Mouse (Mus musculus): ENCODE data around the gene Slc12a9. TPM values are rescaled to one million over a fixed set of nuclear protein-coding genes. Genes with fewer than 3 reads are reported as not detected.

Gene Slc12a9
- polyA plus RNA-seq, 1 experiment = 7.3 TPM

DNA sequence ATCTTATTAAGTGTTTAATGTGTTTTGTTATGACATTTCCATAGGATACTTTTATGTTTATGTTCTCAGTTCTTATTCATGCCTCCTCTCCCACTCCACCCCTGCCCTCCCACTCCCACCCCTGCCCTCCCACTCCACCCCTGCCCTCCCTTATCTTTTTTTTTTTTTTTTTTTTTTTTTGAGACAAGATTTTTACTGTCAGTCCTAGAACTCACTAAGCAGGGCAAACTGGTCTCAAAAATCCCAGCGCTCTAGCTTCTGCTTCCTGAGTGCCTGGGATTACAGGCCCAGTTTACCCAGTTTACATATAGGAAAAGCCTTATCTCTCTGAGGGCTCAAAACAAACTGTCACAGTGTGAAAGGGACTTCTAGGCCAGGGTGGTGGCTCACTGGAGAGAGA is 13.0 kb upstream of the Slc12a9 start:
- Histone ChIP-seq H3K79me2 (ENCODE audit: control insufficient read depth, insufficient read depth) (peaks cover 12% of the 10 kb centered on the region), H3K27me3 (ENCODE audit: control insufficient read depth, insufficient read depth, insufficient read length) (no peaks in the 10 kb centered on the region), H3K79me3 (ENCODE audit: low read depth) (peaks cover 8% of the 10 kb centered on the region), H3K4me3 (ENCODE audit: insufficient read depth, poor library complexity, severe bottlenecking) (no peak overlapping the region), H3K36me3 (ENCODE audit: control insufficient read depth, insufficient read depth) (no peaks in the 10 kb centered on the region), H3ac (ENCODE audit: control insufficient read depth, insufficient read length, low read depth) (no peak overlapping the region)
- TF ChIP-seq CTCF (IDR thresholded peaks at IDR 0.05; ENCODE audit: control insufficient read depth, insufficient read depth, insufficient read length) (no peak), CEBPB (IDR thresholded peaks at IDR 0.05; ENCODE audit: low read depth) (no peak), FOSL1 (IDR thresholded peaks at IDR 0.05; ENCODE audit: insufficient read depth, low read length, poor library complexity, severe bottlenecking) (no peak)

- Histone ChIP-seq H3K27me3 (ENCODE audit: control insufficient read depth, insufficient read depth, insufficient read length) (no peaks in the 10 kb centered on the region), H3K4me3 (ENCODE audit: insufficient read depth, poor library complexity, severe bottlenecking) (no peak overlapping the region), H3K79me2 (ENCODE audit: control insufficient read depth, insufficient read depth) (peaks cover 7% of the 10 kb centered on the region), H3K79me3 (ENCODE audit: low read depth) (peaks cover 5% of the 10 kb centered on the region), H3K36me3 (ENCODE audit: control insufficient read depth, insufficient read depth) (no peaks in the 10 kb centered on the region), H3ac (ENCODE audit: control insufficient read depth, insufficient read length, low read depth) (no peak overlapping the region)
- TF ChIP-seq MAX (IDR thresholded peaks at IDR 0.05) (no peak), CEBPB (IDR thresholded peaks at IDR 0.05; ENCODE audit: low read depth) (no peak), MYOD1 (IDR thresholded peaks at IDR 0.05; ENCODE audit: control insufficient read depth, insufficient read length, low read depth) (no peak), FOSL1 (IDR thresholded peaks at IDR 0.05; ENCODE audit: insufficient read depth, low read length, poor library complexity, severe bottlenecking) (no peak), CTCF (IDR thresholded peaks at IDR 0.05; ENCODE audit: control insufficient read depth, insufficient read depth, insufficient read length) (no peak), USF1 (IDR thresholded peaks at IDR 0.05; ENCODE audit: low read depth) (no peak), MYOG (IDR thresholded peaks at IDR 0.05; ENCODE audit: control insufficient read depth, extremely low read depth, insufficient read length) (no peak)
Measured at GRCm38 (mm10) chr5:137345821-137346220, 12.4 kb upstream of the Slc12a9 start.

DNA sequence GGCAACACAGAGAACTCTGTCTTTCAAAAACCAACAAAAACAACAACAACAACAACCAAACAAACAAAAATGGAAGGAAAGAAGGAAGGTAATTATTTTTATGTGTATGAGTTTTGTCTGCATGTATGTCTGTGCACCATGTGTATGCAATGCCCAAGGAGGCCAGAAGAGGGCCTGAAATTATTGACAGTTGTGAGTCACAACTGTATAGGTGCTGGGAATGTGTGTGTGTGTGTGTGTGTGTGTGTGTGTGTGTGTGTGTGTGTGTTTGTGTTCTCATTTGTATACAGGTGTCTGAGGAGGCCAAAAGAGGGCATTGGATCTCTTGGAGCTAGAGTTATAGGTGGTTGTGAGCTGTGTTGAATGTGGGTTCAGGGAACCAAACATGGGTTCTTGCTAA is 10.5 kb upstream of the Slc12a9 start:
- TF ChIP-seq USF1 (IDR thresholded peaks at IDR 0.05; ENCODE audit: low read depth) (no peak), FOSL1 (IDR thresholded peaks at IDR 0.05; ENCODE audit: insufficient read depth, low read length, poor library complexity, severe bottlenecking) (no peak), MAX (IDR thresholded peaks at IDR 0.05) (no peak), CEBPB (IDR thresholded peaks at IDR 0.05; ENCODE audit: low read depth) (no peak), MYOD1 (IDR thresholded peaks at IDR 0.05; ENCODE audit: control insufficient read depth, insufficient read length, low read depth) (no peak), CTCF (IDR thresholded peaks at IDR 0.05; ENCODE audit: control insufficient read depth, insufficient read depth, insufficient read length) (no peak), MYOG (IDR thresholded peaks at IDR 0.05; ENCODE audit: control insufficient read depth, extremely low read depth, insufficient read length) (no peak)
- no peaks in the 10 kb centered on the region for H3K36me3 ChIP-seq (ENCODE audit: control insufficient read depth, insufficient read depth)

GRCm38 (mm10) chr5:137343412-137343811 is 10.0 kb upstream of the Slc12a9 start:
- Histone ChIP-seq H3ac (ENCODE audit: control insufficient read depth, insufficient read length, low read depth) (no peak overlapping the region), H3K36me3 (ENCODE audit: control insufficient read depth, insufficient read depth) (no peaks in the 10 kb centered on the region), H3K79me3 (ENCODE audit: low read depth) (no peaks in the 10 kb centered on the region), H3K79me2 (ENCODE audit: control insufficient read depth, insufficient read depth) (no peaks in the 10 kb centered on the region), H3K4me3 (ENCODE audit: insufficient read depth, poor library complexity, severe bottlenecking) (no peak overlapping the region), H3K27me3 (ENCODE audit: control insufficient read depth, insufficient read depth, insufficient read length) (no peaks in the 10 kb centered on the region)
- no peak for TF ChIP-seq FOSL1 (IDR thresholded peaks at IDR 0.05; ENCODE audit: insufficient read depth, low read length, poor library complexity, severe bottlenecking)

More for the DNA sequence above, 10.5 kb upstream of the Slc12a9 start:
- no peaks in the 10 kb centered on the region for H3K27me3 ChIP-seq (ENCODE audit: control insufficient read depth, insufficient read depth, insufficient read length)
- H3K4me3 ChIP-seq (ENCODE audit: insufficient read depth, poor library complexity, severe bottlenecking) = no peak overlapping the region
- no peak overlapping the region for H3ac ChIP-seq (ENCODE audit: control insufficient read depth, insufficient read length, low read depth)
- H3K79me2 ChIP-seq (ENCODE audit: control insufficient read depth, insufficient read depth) = no peaks in the 10 kb centered on the region
- H3K79me3 ChIP-seq (ENCODE audit: low read depth) = no peaks in the 10 kb centered on the region

DNA sequence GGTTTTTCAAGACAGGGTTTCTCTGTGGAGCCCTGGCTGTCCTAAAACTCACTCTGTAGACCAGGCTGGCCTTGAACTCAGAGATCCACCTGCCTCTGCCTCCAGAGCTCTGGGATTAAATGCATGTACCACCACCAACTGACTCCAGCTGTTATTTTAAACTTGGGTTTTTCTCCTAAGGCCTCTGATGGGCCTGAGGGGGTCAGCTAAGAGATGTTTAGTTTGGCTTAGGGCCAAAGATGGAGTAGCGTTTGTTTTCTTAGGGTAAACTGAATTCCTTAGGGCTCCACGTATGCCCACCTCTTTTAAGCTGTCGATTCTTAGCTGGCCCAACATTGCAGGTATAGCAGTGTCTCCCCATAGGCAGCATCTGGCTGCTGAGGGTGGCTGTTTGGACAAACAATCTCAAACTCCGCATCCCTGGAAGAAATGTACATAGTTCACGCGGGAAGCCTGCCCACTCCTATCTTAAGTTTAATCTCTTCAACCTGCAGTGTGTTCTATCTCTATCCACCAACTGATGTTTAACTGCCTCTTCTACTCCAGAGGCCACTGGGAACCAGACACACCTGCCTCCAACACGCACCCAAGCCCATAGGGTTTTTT is 9.1 kb upstream of the Slc12a9 start:
- Histone ChIP-seq H3ac (ENCODE audit: control insufficient read depth, insufficient read length, low read depth) (no peak overlapping the region), H3K79me3 (ENCODE audit: low read depth) (no peaks in the 10 kb centered on the region), H3K79me2 (ENCODE audit: control insufficient read depth, insufficient read depth) (no peaks in the 10 kb centered on the region), H3K36me3 (ENCODE audit: control insufficient read depth, insufficient read depth) (no peaks in the 10 kb centered on the region), H3K27me3 (ENCODE audit: control insufficient read depth, insufficient read depth, insufficient read length) (no peaks in the 10 kb centered on the region), H3K4me3 (ENCODE audit: insufficient read depth, poor library complexity, severe bottlenecking) (no peak overlapping the region)
- no peak for TF ChIP-seq MAX (IDR thresholded peaks at IDR 0.05)
- TF ChIP-seq MYOD1 (IDR thresholded peaks at IDR 0.05; ENCODE audit: control insufficient read depth, insufficient read length, low read depth) = no peak
- TF ChIP-seq FOSL1 (IDR thresholded peaks at IDR 0.05; ENCODE audit: insufficient read depth, low read length, poor library complexity, severe bottlenecking) = no peak
- no peak for TF ChIP-seq USF1 (IDR thresholded peaks at IDR 0.05; ENCODE audit: low read depth)
- TF ChIP-seq MYOG (IDR thresholded peaks at IDR 0.05; ENCODE audit: control insufficient read depth, extremely low read depth, insufficient read length) = no peak
- no peak for TF ChIP-seq CTCF (IDR thresholded peaks at IDR 0.05; ENCODE audit: control insufficient read depth, insufficient read depth, insufficient read length)
- no peak for TF ChIP-seq CEBPB (IDR thresholded peaks at IDR 0.05; ENCODE audit: low read depth)

DNA sequence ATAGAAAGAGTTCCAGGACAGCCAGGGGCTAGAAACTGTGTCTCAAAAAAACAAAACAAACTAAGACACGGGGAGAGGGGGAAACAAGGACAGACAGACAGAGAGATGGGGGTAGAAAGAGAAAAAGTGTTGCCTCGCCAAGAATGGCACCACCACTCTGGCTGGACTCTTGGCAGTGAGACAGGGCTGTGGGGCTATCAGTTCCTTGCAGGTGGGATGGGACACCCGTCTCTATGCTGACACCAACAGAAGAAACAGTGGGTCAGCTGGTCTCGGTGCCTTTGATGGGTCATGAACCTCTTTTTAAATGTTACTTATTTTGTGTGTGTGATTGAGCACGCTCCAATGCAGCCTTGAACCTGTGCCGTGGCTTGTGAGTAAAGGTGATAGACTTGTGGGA is 6.8 kb upstream of the Slc12a9 start:
- no peaks in the 10 kb centered on the region for H3K27me3 ChIP-seq (ENCODE audit: control insufficient read depth, insufficient read depth, insufficient read length)
- no peaks in the 10 kb centered on the region for H3K79me3 ChIP-seq (ENCODE audit: low read depth)
- H3K79me2 ChIP-seq (ENCODE audit: control insufficient read depth, insufficient read depth) = no peaks in the 10 kb centered on the region
- H3K4me3 ChIP-seq (ENCODE audit: insufficient read depth, poor library complexity, severe bottlenecking) = no peak overlapping the region
- H3K36me3 ChIP-seq (ENCODE audit: control insufficient read depth, insufficient read depth) = no peaks in the 10 kb centered on the region
- H3ac ChIP-seq (ENCODE audit: control insufficient read depth, insufficient read length, low read depth) = no peak overlapping the region
- TF ChIP-seq CTCF (IDR thresholded peaks at IDR 0.05; ENCODE audit: control insufficient read depth, insufficient read depth, insufficient read length) = no peak
- TF ChIP-seq USF1 (IDR thresholded peaks at IDR 0.05; ENCODE audit: low read depth) = no peak
- TF ChIP-seq MYOD1 (IDR thresholded peaks at IDR 0.05; ENCODE audit: control insufficient read depth, insufficient read length, low read depth) = no peak
- TF ChIP-seq CEBPB (IDR thresholded peaks at IDR 0.05; ENCODE audit: low read depth) = no peak
- TF ChIP-seq FOSL1 (IDR thresholded peaks at IDR 0.05; ENCODE audit: insufficient read depth, low read length, poor library complexity, severe bottlenecking) = no peak
- TF ChIP-seq MYOG (IDR thresholded peaks at IDR 0.05; ENCODE audit: control insufficient read depth, extremely low read depth, insufficient read length) = no peak
- TF ChIP-seq MAX (IDR thresholded peaks at IDR 0.05) = no peak

All from C2C12 (cell line).